Mouse (Mus musculus): ENCODE results near the gene Aldh3a1.

DNA sequence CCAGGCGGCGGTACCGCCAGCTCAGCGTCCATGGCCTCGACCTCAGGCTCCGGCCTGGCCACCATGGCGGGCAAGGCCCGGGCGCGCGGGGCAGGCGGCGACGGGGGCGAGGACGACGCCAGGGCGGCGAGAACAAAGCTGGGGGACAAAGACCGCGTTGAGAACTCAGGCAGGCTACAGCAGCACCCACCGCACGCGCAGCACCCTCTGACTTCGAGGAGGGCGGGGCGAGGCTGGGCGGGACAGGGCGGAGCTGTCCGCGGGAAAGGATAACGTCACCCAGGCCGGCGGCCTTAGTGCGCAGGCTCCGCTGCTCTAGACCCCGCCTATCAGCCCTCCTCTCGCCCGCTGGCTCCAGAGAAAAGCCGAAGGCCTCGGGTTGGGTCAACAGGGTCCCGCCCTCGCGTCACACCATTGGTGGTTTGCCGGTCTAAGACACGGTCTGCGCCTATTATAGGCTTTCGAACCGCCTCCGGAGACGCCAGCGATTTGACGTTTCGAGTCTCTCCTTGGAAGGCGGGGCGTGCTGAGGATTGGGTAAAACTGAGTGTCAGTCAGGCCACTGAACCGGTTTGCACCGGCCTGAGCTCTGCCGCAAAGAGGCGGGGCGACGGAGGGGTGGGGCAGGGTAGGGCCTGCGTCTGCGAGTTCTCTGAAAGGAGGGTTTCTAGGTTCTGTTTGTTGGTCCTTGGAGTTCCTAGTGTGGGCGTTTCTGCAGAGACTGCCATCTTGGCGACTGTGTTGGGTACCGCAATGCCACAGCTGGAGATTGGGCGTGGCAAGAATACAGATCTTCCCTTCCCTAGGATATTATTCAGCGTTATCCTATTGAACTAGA lies 32.3 kb upstream of the Aldh3a1 start, which contains the start of gene Usp22:
- TF ChIP-seq TAL1 (IDR thresholded peaks at IDR 0.05; ENCODE audit: low read length): no peak
- TF ChIP-seq GATA1 (IDR thresholded peaks at IDR 0.05; ENCODE audit: low read length): no peak
